ENCODE assay signal across 8 mouse cellular contexts in the genomic region with DNA sequence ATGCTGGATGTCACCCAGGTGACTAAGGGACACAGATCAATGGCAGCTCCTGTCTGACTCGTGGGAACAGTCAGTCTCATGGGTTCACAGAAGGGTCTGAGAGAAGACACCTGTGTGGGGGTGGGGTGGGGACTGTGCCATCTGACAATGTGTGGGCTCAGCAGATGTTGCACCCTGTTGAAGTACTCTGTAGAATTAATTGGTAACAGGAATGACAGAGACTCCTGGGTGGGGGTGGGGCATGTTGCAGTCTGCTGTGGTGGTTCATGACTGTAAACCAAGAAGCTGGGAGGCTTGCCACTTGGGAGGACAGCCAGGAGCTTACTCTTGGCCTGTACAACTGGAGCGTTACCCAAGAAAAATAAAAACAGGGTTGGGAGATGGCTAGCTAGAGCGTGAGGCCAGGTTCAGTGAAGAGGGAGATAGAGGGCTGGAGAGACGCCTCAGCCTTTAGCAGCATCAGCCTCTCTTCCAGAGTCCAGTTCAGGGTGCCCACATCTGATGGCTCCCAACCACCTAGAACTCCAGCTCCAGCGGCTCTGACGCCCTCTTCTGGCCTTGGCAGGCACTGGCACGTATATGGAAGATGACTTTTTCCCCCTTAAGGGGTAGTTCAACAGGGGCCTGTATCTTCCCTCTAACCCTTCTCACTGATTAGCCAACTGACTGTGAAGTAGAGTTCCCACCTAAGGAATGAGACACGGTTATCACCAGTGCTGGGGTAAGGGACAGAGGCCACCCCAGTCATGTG. TPM values are rescaled to one million over a fixed set of nuclear protein-coding genes. Genes with fewer than 3 reads are reported as not detected.
A peak's percentile ranks its signal among the peaks of the same experiment; 100 is the strongest.
DNase-seq lines count a peak whose midpoint lies in the region; ATAC-seq and TF ChIP-seq lines count a peak whose summit lies in the region.

No protein-coding gene starts in this region.

- TF ChIP-seq EP300 in heart, adult 2 months (IDR thresholded peaks at IDR 0.05; ENCODE audit: insufficient read depth, low read depth, low read length), result 0 out of 2 replicates have a peak, but pooled peaks have one; percentile 30

- no peak for TF ChIP-seq POLR2A in heart, adult 2 months (IDR thresholded peaks at IDR 0.05; ENCODE audit: insufficient read depth, low read depth, low read length)

- H3K9ac ChIP-seq in heart, adult 2 months (ENCODE audit: low read depth, low read length), result no peak overlapping the region

- peak; percentile 38 for TF ChIP-seq CTCF in heart, adult 2 months (IDR thresholded peaks at IDR 0.05)

- no peak overlapping the region for H3K4me3 ChIP-seq in heart, adult 2 months

- H3K36me3 ChIP-seq in heart, adult 2 months (ENCODE audit: control insufficient read depth, insufficient read depth, low read length), result no peaks in the 10 kb centered on the region

- H3K27ac ChIP-seq in heart, adult 2 months, result no peak overlapping the region

- ATAC-seq in inflammation-experienced regulatory T-cells, adult 6 months, result no peak

- no peaks in the 10 kb centered on the region; the same call in none of the 2 replicates for H3K4me1 ChIP-seq in heart, adult 2 months (ENCODE audit: control insufficient read depth, insufficient read depth, low read length)

- intact Hi-C loops in heart, adult 2 months (cut with DNase I), result no loop called here

- H3K27me3 ChIP-seq in heart, adult 2 months (ENCODE audit: control insufficient read depth, insufficient read depth, low read length), result no peaks in the 10 kb centered on the region

- H3K79me2 ChIP-seq in heart, adult 2 months (replicated peaks; ENCODE audit: control insufficient read depth, insufficient read depth, low read length), result no peaks in the 10 kb centered on the region

- DNase-seq in layer of hippocampus, adult 11-12 months (ENCODE audit: low spot score), result peak; percentile 49
- no peak for DNase-seq in layer of hippocampus, postnatal 25 days (ENCODE audit: extremely low spot score in 1 of 2, low spot score in 1 of 2)
- peak; percentile 98 for DNase-seq in adipocyte (ENCODE audit: low spot score)
- DNase-seq in heart, adult 2 months, result peak; percentile 83 to 87
- DNase-seq in kidney, postnatal 4 days, result peak; percentile 79 to 85
- peak; percentile 72 for DNase-seq in ovary, postnatal 14 days (ENCODE audit: low spot score)
- no peak for DNase-seq in yolk sac, embryonic 10.5 days (ENCODE audit: low spot score)

- WGBS in heart, adult 2 months, result 49% methylated on average over 8 of the region's 8 CpGs

RNA-seq across cellular contexts. Expression of a gene that starts 10.6 kb away (rescaled TPM):
- total RNA-seq in layer of hippocampus, postnatal 25 days (2021), result 1 to 10 TPM; 5.6 to 7.8 TPM
- total RNA-seq in heart, adult 2 months (2021), result under 1 TPM; 0.36 to 0.39 TPM
- 0.23 and 0.88 TPM in 2 replicates for polyA plus RNA-seq in heart, adult 2 months (2012; rRNA removed)
- polyA plus RNA-seq in inflammation-experienced regulatory T-cells, adult 6 months (2017; shearing (Covaris generic)), result not detected

RNA-seq across cellular contexts. Expression of a gene that starts 32.8 kb away (rescaled TPM):
- under 1 TPM; 0.63 to 0.81 TPM for total RNA-seq in layer of hippocampus, postnatal 25 days (2021)
- total RNA-seq in heart, adult 2 months (2021), result 10 to 100 TPM; 40.9 to 52.1 TPM
- polyA plus RNA-seq in heart, adult 2 months (2012; rRNA removed), result 40.2 and 52.0 TPM in 2 replicates
- not detected for polyA plus RNA-seq in inflammation-experienced regulatory T-cells, adult 6 months (2017; shearing (Covaris generic))

RNA-seq across cellular contexts. Expression of a gene that starts 58.3 kb away (rescaled TPM):
- 1 to 10 TPM; 2.6 to 3.4 TPM for total RNA-seq in layer of hippocampus, postnatal 25 days (2021)
- total RNA-seq in heart, adult 2 months (2021), result 1 to 10 TPM; 2.5 to 2.7 TPM
- polyA plus RNA-seq in heart, adult 2 months (2012; rRNA removed), result 9.2 and 10.9 TPM in 2 replicates
- not detected for polyA plus RNA-seq in inflammation-experienced regulatory T-cells, adult 6 months (2017; shearing (Covaris generic))

Comparison
In these comparisons a context has a peak if more than half of its experiments do, and no peak if none do; other contexts are left out.
1. DNase-seq: peak in layer of hippocampus, adult 11-12 months (single experiment), adipocyte (single experiment), heart, adult 2 months (2 of 2), kidney, postnatal 4 days (2 of 2) and ovary, postnatal 14 days (single experiment); none in layer of hippocampus, postnatal 25 days (0 of 2) and yolk sac, embryonic 10.5 days (single experiment).
2. RNA of a gene that starts 10.6 kb away (total RNA-seq): 5.6 to 7.8 TPM in layer of hippocampus, postnatal 25 days; 0.36 to 0.39 TPM in heart, adult 2 months; every median in the first group is over 4 times any median in the second.
3. RNA of a gene that starts 32.8 kb away (total RNA-seq): 40.9 to 52.1 TPM in heart, adult 2 months; 0.63 to 0.81 TPM in layer of hippocampus, postnatal 25 days; every median in the first group is over 10 times any median in the second.